Mouse (Mus musculus): Measurements from ENCODE around the gene Osmr. TPM values are rescaled to one million over a fixed set of nuclear protein-coding genes. Genes with fewer than 3 reads are reported as not detected.

Gene Osmr
- total and polyA plus RNA-seq, 2 experiments from 2014 or later: 1.7 to 2.6 TPM

DNA sequence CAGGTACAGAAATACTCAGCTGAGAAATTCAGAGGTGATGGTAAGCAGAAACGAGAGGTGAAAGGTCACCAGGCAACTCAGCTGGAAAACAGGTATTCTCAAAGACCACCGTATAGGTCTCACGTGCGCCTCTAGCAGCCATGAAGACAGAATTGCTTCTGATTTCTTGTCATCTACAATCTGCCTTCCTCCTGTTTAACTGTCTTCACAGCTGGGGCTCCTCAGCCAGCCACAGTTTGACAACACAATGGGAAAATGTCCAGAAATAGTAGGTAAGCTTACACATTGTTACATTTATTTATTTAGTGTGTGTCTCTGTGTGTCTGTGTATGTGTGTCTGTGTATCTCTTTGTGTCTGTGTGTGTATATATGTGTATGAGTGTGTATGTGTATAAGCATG, 12.6 kb downstream of the Osmr start:
- WGBS: 90% methylated on average over 4 of the region's 4 CpGs
- no peak overlapping the region for H3K9ac ChIP-seq
- TF ChIP-seq CTCF (IDR thresholded peaks at IDR 0.05; ENCODE audit: low read depth): no peak
- no peak overlapping the region for H3K4me2 ChIP-seq (ENCODE audit: low read depth)
- no peaks in the 10 kb centered on the region for H3K27me3 ChIP-seq (ENCODE audit: insufficient read depth, low read length)
- no peaks in the 10 kb centered on the region for H3K9me3 ChIP-seq (ENCODE audit: low read length)
- ATAC-seq (no peak), DNase-seq (no peak)
- no peaks in the 10 kb centered on the region for H3K4me1 ChIP-seq (ENCODE audit: insufficient read depth)
- H3K27ac ChIP-seq (ENCODE audit: low read depth, low read length): no peak overlapping the region
- no peak overlapping the region for H3K4me3 ChIP-seq (ENCODE audit: low read depth, low read length)
- no peaks in the 10 kb centered on the region for H3K36me3 ChIP-seq (ENCODE audit: insufficient read depth)

GRCm38 (mm10) chr15:6861617-6862016, 13.2 kb downstream of the Osmr start:
- no peak for TF ChIP-seq CTCF (IDR thresholded peaks at IDR 0.05; ENCODE audit: low read depth)
- no peak for ATAC-seq
- H3K27me3 ChIP-seq (ENCODE audit: insufficient read depth, low read length): no peaks in the 10 kb centered on the region
- no peaks in the 10 kb centered on the region for H3K9me3 ChIP-seq (ENCODE audit: low read length)
- WGBS: 86% methylated on average over 7 of the region's 7 CpGs
- no peaks in the 10 kb centered on the region for H3K4me1 ChIP-seq (ENCODE audit: insufficient read depth)
- H3K36me3 ChIP-seq (ENCODE audit: insufficient read depth): no peaks in the 10 kb centered on the region
- no peak overlapping the region for H3K4me3 ChIP-seq (ENCODE audit: low read depth, low read length)
- no peak overlapping the region for H3K9ac ChIP-seq
- H3K27ac ChIP-seq (ENCODE audit: low read depth, low read length): no peak overlapping the region
- no peak for DNase-seq
- H3K4me2 ChIP-seq (ENCODE audit: low read depth): no peak overlapping the region

GRCm38 (mm10) chr15:6859781-6860180, 15.0 kb downstream of the Osmr start:
- no peak overlapping the region for H3K4me3 ChIP-seq (ENCODE audit: low read depth, low read length)
- no peaks in the 10 kb centered on the region for H3K36me3 ChIP-seq (ENCODE audit: insufficient read depth)
- no peak for ATAC-seq
- H3K4me1 ChIP-seq (ENCODE audit: insufficient read depth): no peaks in the 10 kb centered on the region
- no peak overlapping the region for H3K9ac ChIP-seq
- H3K9me3 ChIP-seq (ENCODE audit: low read length): no peaks in the 10 kb centered on the region
- no peak overlapping the region for H3K4me2 ChIP-seq (ENCODE audit: low read depth)
- no peak for DNase-seq
- H3K27me3 ChIP-seq (ENCODE audit: insufficient read depth, low read length): no peaks in the 10 kb centered on the region
- WGBS: 90% methylated on average over 7 of the region's 7 CpGs
- no peak for TF ChIP-seq CTCF (IDR thresholded peaks at IDR 0.05; ENCODE audit: low read depth)
- H3K27ac ChIP-seq (ENCODE audit: low read depth, low read length): no peak overlapping the region

DNA sequence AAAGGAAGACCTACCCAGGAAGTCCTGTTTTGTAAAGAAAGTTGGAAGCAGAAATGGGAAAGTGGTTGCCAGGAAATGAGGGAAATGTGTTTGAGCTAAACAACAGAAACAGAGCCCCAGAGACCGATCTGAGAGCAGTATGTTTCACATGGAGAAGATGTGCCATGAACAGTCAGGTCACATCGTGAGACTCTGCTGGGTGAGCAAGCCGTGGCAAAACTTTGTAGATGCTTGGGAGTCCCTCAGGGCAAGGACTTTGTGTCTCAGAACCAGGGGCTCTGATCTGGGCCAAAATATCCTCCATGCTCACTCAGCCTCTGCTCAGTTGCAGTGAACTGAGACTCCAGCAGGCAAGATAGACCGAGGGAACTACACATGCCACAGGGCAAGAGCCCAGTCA, 15.9 kb downstream of the Osmr start:
- H3K27ac ChIP-seq (ENCODE audit: low read depth, low read length): no peak overlapping the region
- H3K36me3 ChIP-seq (ENCODE audit: insufficient read depth): no peaks in the 10 kb centered on the region
- WGBS: 86% methylated on average over 4 of the region's 4 CpGs
- no peak overlapping the region for H3K4me3 ChIP-seq (ENCODE audit: low read depth, low read length)
- no peak for DNase-seq
- no peak for TF ChIP-seq CTCF (IDR thresholded peaks at IDR 0.05; ENCODE audit: low read depth)
- ATAC-seq: no peak
- H3K9ac ChIP-seq: no peak overlapping the region
- no peaks in the 10 kb centered on the region for H3K9me3 ChIP-seq (ENCODE audit: low read length)
- no peak overlapping the region for H3K4me2 ChIP-seq (ENCODE audit: low read depth)
- no peaks in the 10 kb centered on the region for H3K27me3 ChIP-seq (ENCODE audit: insufficient read depth, low read length)
- no peaks in the 10 kb centered on the region for H3K4me1 ChIP-seq (ENCODE audit: insufficient read depth)

- H3K4me1 ChIP-seq (ENCODE audit: insufficient read depth): no peaks in the 10 kb centered on the region
- DNase-seq (no peak), ATAC-seq (no peak)
- no peak overlapping the region for H3K4me2 ChIP-seq (ENCODE audit: low read depth)
- H3K36me3 ChIP-seq (ENCODE audit: insufficient read depth): no peaks in the 10 kb centered on the region
- H3K27me3 ChIP-seq (ENCODE audit: insufficient read depth, low read length): no peaks in the 10 kb centered on the region
- 83% methylated on average over 9 of the region's 9 CpGs for WGBS
- no peak overlapping the region for H3K4me3 ChIP-seq (ENCODE audit: low read depth, low read length)
- H3K27ac ChIP-seq (ENCODE audit: low read depth, low read length): no peak overlapping the region
- no peak overlapping the region for H3K9ac ChIP-seq
- no peaks in the 10 kb centered on the region for H3K9me3 ChIP-seq (ENCODE audit: low read length)
- TF ChIP-seq CTCF (IDR thresholded peaks at IDR 0.05; ENCODE audit: low read depth): no peak
These were observed 17.4 kb downstream of the Osmr start for GRCm38 (mm10) chr15:6857270-6857905.

DNA sequence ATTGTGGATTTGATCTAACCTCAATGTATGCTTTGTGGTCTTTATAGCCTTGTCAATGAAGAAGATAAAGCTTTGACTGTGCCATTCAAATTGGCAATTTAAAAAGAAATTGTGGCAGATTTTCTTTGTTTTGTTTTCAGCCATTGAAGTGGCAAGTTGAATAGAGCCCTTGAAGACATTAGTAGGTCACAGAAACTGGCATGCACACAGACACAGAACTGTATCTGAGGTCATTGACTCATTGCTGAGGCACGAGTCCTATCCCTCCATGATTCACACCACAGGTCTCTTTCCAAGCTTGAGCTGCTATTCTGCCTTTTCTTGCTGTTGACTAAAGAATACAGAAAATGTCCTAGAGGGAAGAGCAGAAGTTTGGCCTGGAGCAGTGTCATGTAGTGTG, 24.9 kb downstream of the Osmr start:
- WGBS: 26% methylated on average over 1 of the region's 1 CpGs
- no peaks in the 10 kb centered on the region for H3K27me3 ChIP-seq (ENCODE audit: insufficient read depth, low read length)
- H3K9me3 ChIP-seq (ENCODE audit: low read length): no peaks in the 10 kb centered on the region
- DNase-seq: no peak
- no peaks in the 10 kb centered on the region for H3K36me3 ChIP-seq (ENCODE audit: insufficient read depth)
- no peak overlapping the region for H3K4me3 ChIP-seq (ENCODE audit: low read depth, low read length)
- H3K27ac ChIP-seq (ENCODE audit: low read depth, low read length): no peak overlapping the region
- no peak overlapping the region for H3K9ac ChIP-seq
- ATAC-seq: no peak
- no peaks in the 10 kb centered on the region for H3K4me1 ChIP-seq (ENCODE audit: insufficient read depth)
- no peak for TF ChIP-seq CTCF (IDR thresholded peaks at IDR 0.05; ENCODE audit: low read depth)
- H3K4me2 ChIP-seq (ENCODE audit: low read depth): no peak overlapping the region

DNA sequence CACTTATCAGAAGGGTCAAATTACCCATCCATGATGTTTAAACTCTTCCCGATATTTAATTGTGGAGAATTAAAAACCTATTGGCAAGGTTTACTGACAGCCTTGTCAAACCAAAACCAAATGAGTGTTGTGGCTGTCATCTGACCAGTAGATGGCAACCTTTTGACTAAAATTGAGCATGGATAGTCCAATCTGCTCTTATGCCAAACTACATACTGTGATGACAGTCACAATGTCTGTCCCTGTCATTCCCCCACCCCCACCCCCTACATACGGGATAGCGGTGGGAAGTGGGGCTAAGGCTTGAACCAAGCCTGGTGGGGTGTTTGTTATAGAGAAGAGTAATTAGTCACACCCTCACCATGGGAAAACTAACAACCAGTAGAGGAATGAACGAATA, 34.6 kb downstream of the Osmr start:
- 49% methylated on average over 4 of the region's 4 CpGs for WGBS
- DNase-seq (peak; percentile 34), ATAC-seq (peak; percentile 32; the same call in 1 of the 2 replicates)
- no peak overlapping the region for H3K9ac ChIP-seq
- H3K27ac ChIP-seq (ENCODE audit: low read depth, low read length): no peak overlapping the region
- H3K36me3 ChIP-seq (ENCODE audit: insufficient read depth): no peaks in the 10 kb centered on the region
- H3K27me3 ChIP-seq (ENCODE audit: insufficient read depth, low read length): no peaks in the 10 kb centered on the region
- no peaks in the 10 kb centered on the region for H3K4me1 ChIP-seq (ENCODE audit: insufficient read depth)
- no peak overlapping the region for H3K4me3 ChIP-seq (ENCODE audit: low read depth, low read length)
- H3K9me3 ChIP-seq (ENCODE audit: low read length): no peaks in the 10 kb centered on the region
- peak; percentile 60 for TF ChIP-seq CTCF (IDR thresholded peaks at IDR 0.05; ENCODE audit: low read depth)
- H3K4me2 ChIP-seq (ENCODE audit: low read depth): no peak overlapping the region
